Mouse (Mus musculus): Measurements from ENCODE around the gene Serbp1. TPM values are rescaled to one million over a fixed set of nuclear protein-coding genes. Genes with fewer than 3 reads are reported as not detected.

Gene Serbp1
- total and polyA plus RNA-seq, 3 experiments = 1,043 to 1,809 (median 1,049) TPM

GRCm38 (mm10) chr6:67281614-67282197, 43.7 kb downstream of the Serbp1 start (continued):
- TF ChIP-seq E2F4 (IDR thresholded peaks at IDR 0.05; ENCODE audit: borderline replicate concordance, low read depth, low read length) = no peak
- no peak for TF ChIP-seq RCOR1 (IDR thresholded peaks at IDR 0.05; ENCODE audit: low read depth, low read length)
- TF ChIP-seq EP300 (IDR thresholded peaks at IDR 0.05; ENCODE audit: low read depth in 1 of 2, low read length in 2 of 2) = peak; percentile 25 to 54; a peak in 3 of 4 replicates

DNA sequence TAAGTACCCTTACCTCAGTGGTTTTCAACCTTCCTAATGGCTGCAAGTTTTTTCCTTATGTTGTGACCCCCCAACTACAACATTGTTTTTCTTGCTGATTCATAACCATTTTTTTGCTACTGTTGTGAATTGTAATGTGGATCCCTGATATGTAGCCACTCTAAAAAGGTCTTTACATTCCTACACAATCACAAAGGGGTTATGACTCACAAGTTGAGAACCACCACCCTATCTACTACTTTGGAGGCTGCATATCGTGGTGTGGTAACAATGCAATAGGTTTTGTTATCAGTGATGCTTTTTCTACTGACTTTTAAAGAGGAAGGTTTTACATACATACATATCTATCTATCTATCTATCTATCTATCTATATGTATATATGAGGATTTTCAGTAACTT, 44.9 kb downstream of the Serbp1 start:
- no peak overlapping the region for H3K9ac ChIP-seq (ENCODE audit: control insufficient read depth, low read depth, low read length, poor library complexity, severe bottlenecking)
- no peak overlapping the region; the same call in 1 of the 2 replicates for H3K27ac ChIP-seq (ENCODE audit: control insufficient read depth, low read depth, low read length)
- no peaks in the 10 kb centered on the region for H3K9me3 ChIP-seq (replicated peaks; ENCODE audit: insufficient read depth, low read length)
- no peaks in the 10 kb centered on the region for H3K27me3 ChIP-seq (ENCODE audit: control insufficient read depth in 1 of 2, insufficient read depth in 2 of 2, low read length in 2 of 2)
- peak; percentile 53 for DNase-seq (ENCODE audit: low read depth, low spot score)
- peaks cover 23% of the 10 kb centered on the region for H3K79me2 ChIP-seq (ENCODE audit: control insufficient read depth, insufficient read depth, low read length, poor library complexity)
- peaks cover 16 to 35% of the 10 kb centered on the region in 2 experiments for H3K4me1 ChIP-seq (ENCODE audit: control insufficient read depth in 1 of 2, insufficient read depth in 2 of 2, low read length in 2 of 2)
- H3K4me3 ChIP-seq (ENCODE audit: control insufficient read depth in 1 of 2, insufficient read depth in 1 of 2, low read depth in 2 of 2, low read length in 2 of 2) = no peak overlapping the region
- peaks cover 77 to 82% of the 10 kb centered on the region in 2 experiments for H3K36me3 ChIP-seq (ENCODE audit: control insufficient read depth in 1 of 2, insufficient read depth in 2 of 2, low read length in 2 of 2)
- TF ChIP-seq MYC (IDR thresholded peaks at IDR 0.05; ENCODE audit: low read depth, low read length) (no peak), MAX (IDR thresholded peaks at IDR 0.05; ENCODE audit: low read length) (no peak), TBP (IDR thresholded peaks at IDR 0.05; ENCODE audit: low read depth, low read length) (no peak), JUND (IDR thresholded peaks at IDR 0.05; ENCODE audit: low read depth, low read length) (no peak), E2F4 (IDR thresholded peaks at IDR 0.05; ENCODE audit: borderline replicate concordance, low read depth, low read length) (no peak), USF2 (IDR thresholded peaks at IDR 0.05; ENCODE audit: borderline replicate concordance in 1 of 2, insufficient read depth in 1 of 2, low read depth in 1 of 2, low read length in 2 of 2) (no peak), MEF2A (IDR thresholded peaks at IDR 0.05; ENCODE audit: extremely low read depth, insufficient replicate concordance, low read depth, low read length, poor library complexity, severe bottlenecking) (no peak), CHD1 (IDR thresholded peaks at IDR 0.05; ENCODE audit: low read depth, low read length) (no peak), ZNF384 (IDR thresholded peaks at IDR 0.05; ENCODE audit: low read depth, low read length) (no peak), NRF1 (IDR thresholded peaks at IDR 0.05; ENCODE audit: insufficient read depth, low read depth, low read length, poor library complexity, severe bottlenecking) (no peak), UBTF (IDR thresholded peaks at IDR 0.05; ENCODE audit: borderline replicate concordance, insufficient read depth, low read depth, low read length) (no peak), ETS1 (IDR thresholded peaks at IDR 0.05; ENCODE audit: low read depth, low read length) (no peak), GATA1 (IDR thresholded peaks at IDR 0.05; ENCODE audit: low read depth, low read length) (no peak), EP300 (IDR thresholded peaks at IDR 0.05; ENCODE audit: low read depth in 1 of 2, low read length in 2 of 2) (no peak)

GRCm38 (mm10) chr6:67292042-67292623, 54.2 kb downstream of the Serbp1 start:
- Histone ChIP-seq H3K4me1 (ENCODE audit: control insufficient read depth in 1 of 2, insufficient read depth in 2 of 2, low read length in 2 of 2) (peaks cover 0 to 2% of the 10 kb centered on the region in 2 experiments; a peak in 1 of 4 replicates), H3K27me3 (ENCODE audit: control insufficient read depth in 1 of 2, insufficient read depth in 2 of 2, low read length in 2 of 2) (no peaks in the 10 kb centered on the region), H3K9me3 (replicated peaks; ENCODE audit: insufficient read depth, low read length) (no peaks in the 10 kb centered on the region), H3K27ac (ENCODE audit: control insufficient read depth, low read depth, low read length) (no peak overlapping the region), H3K4me3 (ENCODE audit: control insufficient read depth in 1 of 2, insufficient read depth in 1 of 2, low read depth in 2 of 2, low read length in 2 of 2) (no peak overlapping the region), H3K36me3 (ENCODE audit: control insufficient read depth in 1 of 2, insufficient read depth in 2 of 2, low read length in 2 of 2) (peaks cover 17 to 35% of the 10 kb centered on the region in 2 experiments), H3K79me2 (ENCODE audit: control insufficient read depth, insufficient read depth, low read length, poor library complexity) (no peaks in the 10 kb centered on the region), H3K9ac (ENCODE audit: control insufficient read depth, low read depth, low read length, poor library complexity, severe bottlenecking) (no peak overlapping the region)
- no peak for DNase-seq (ENCODE audit: low read depth, low spot score)
- TF ChIP-seq UBTF (IDR thresholded peaks at IDR 0.05; ENCODE audit: borderline replicate concordance, insufficient read depth, low read depth, low read length) (no peak), ELF1 (IDR thresholded peaks at IDR 0.05; ENCODE audit: low read depth, low read length) (no peak), ZKSCAN1 (IDR thresholded peaks at IDR 0.05; ENCODE audit: low read depth, low read length) (no peak), ETS1 (IDR thresholded peaks at IDR 0.05; ENCODE audit: low read depth, low read length) (no peak), USF2 (IDR thresholded peaks at IDR 0.05; ENCODE audit: borderline replicate concordance in 1 of 2, insufficient read depth in 1 of 2, low read depth in 1 of 2, low read length in 2 of 2) (no peak), MXI1 (IDR thresholded peaks at IDR 0.05; ENCODE audit: low read depth, low read length) (no peak), SMC3 (IDR thresholded peaks at IDR 0.05; ENCODE audit: low read depth, low read length) (0 out of 2 replicates have a peak, but pooled peaks have one; percentile 22), ZMIZ1 (IDR thresholded peaks at IDR 0.05; ENCODE audit: low read depth, low read length) (peak; percentile 38; the same call in 1 of the 2 replicates), MYC (IDR thresholded peaks at IDR 0.05; ENCODE audit: low read depth, low read length) (no peak), SIN3A (IDR thresholded peaks at IDR 0.05; ENCODE audit: low read length) (no peak), RAD21 (IDR thresholded peaks at IDR 0.05; ENCODE audit: low read depth, low read length) (no peak), NELFE (IDR thresholded peaks at IDR 0.05; ENCODE audit: low read depth, low read length) (no peak), POLR2AphosphoS5 (IDR thresholded peaks at IDR 0.05; ENCODE audit: borderline replicate concordance, low read depth, low read length) (no peak), ZNF384 (IDR thresholded peaks at IDR 0.05; ENCODE audit: low read depth, low read length) (no peak), EP300 (IDR thresholded peaks at IDR 0.05; ENCODE audit: low read depth in 1 of 2, low read length in 2 of 2) (0 out of 4 replicates have a peak, but pooled peaks of 1 of the 2 experiments have one; percentile 25), E2F4 (IDR thresholded peaks at IDR 0.05; ENCODE audit: borderline replicate concordance, low read depth, low read length) (no peak), MYB (IDR thresholded peaks at IDR 0.05; ENCODE audit: low read depth, low read length) (0 out of 2 replicates have a peak, but pooled peaks have one; percentile 24)

All from MEL (cell line).